Mouse (Mus musculus) intestine, embryonic 14.5 days (tissue): ENCODE measurements around the gene Slc35d3. TPM values are rescaled to one million over a fixed set of nuclear protein-coding genes. Genes with fewer than 3 reads are reported as not detected.
A peak's percentile ranks its signal among the peaks of the same experiment; 100 is the strongest.

Experiments used
- ATAC-seq: fragments of 200-750 bp; cut with Nextera tagmentation; replicated peaks from 2 replicates; pipeline ENCODE4 v1.8.0; 2017; ENCODE audit warnings: low read depth, moderate number of reproducible peaks, moderate TSS enrichment, moderate library complexity; ENCODE audit not compliant: low FRiP score, low TSS enrichment
- DNase-seq: peaks from one replicate; pipeline ENCODE4 v3.0.0-alpha.2; 2018; ENCODE audit warnings: low spot score
- H3K27ac ChIP-seq: fragments of 300-500 bp; sonication (generic); 2 replicates; pipeline ENCODE4 v1.5.1; 2014; ENCODE audit warnings: low read depth, mild to moderate bottlenecking, control low read depth
- H3K27me3 ChIP-seq: fragments of 300-500 bp; sonication (generic); replicated peaks from 2 replicates; pipeline ENCODE4 v1.6.1; 2014; ENCODE audit warnings: low read length, control low read depth; ENCODE audit not compliant: control insufficient read depth, insufficient read depth
- H3K36me3 ChIP-seq: fragments of 300-500 bp; sonication (generic); 2 replicates; pipeline ENCODE4 v1.6.1; 2014; ENCODE audit warnings: low read length, control low read depth; ENCODE audit not compliant: control insufficient read depth, insufficient read depth
- H3K4me1 ChIP-seq: fragments of 300-500 bp; sonication (generic); replicated peaks from 2 replicates; pipeline ENCODE4 v1.6.1; 2014; ENCODE audit warnings: low read length, control low read depth, mixed read lengths; ENCODE audit not compliant: control insufficient read depth, insufficient read depth
- H3K4me2 ChIP-seq: fragments of 300-500 bp; sonication (generic); 2 replicates; pipeline ENCODE4 v1.6.1; 2014; ENCODE audit warnings: low read length
- H3K4me3 ChIP-seq: fragments of 300-500 bp; sonication (generic); 2 replicates; pipeline ENCODE4 v1.5.1; 2014; ENCODE audit warnings: low read depth, low read length, control low read depth, mixed read lengths
- H3K9ac ChIP-seq: fragments of 300-500 bp; sonication (generic); 2 replicates; pipeline ENCODE4 v1.6.1; 2014; ENCODE audit warnings: mild to moderate bottlenecking, low read length
- H3K9me3 ChIP-seq: fragments of 300-500 bp; sonication (generic); 2 replicates; pipeline ENCODE4 v1.6.1; 2016; ENCODE audit warnings: low read length, control low read depth; ENCODE audit not compliant: control insufficient read depth
- WGBS: fragments of 180-500 bp; shearing (Covaris S2); extraction: QIAGEN DNeasy Blood & Tissue Kit; methylation state at CpG from one replicate; pipeline ENCODE4 v1.1.7; 2014; 5-methylcytosine and 5-hydroxymethylcytosine counted together
- polyA plus RNA-seq: library from polyadenylated mRNA; unstranded; fragments of >200 nt; fragmentation: Nextera tagmentation; extraction: Ambion mirVana; gene quantifications from 2 replicates; pipeline ENCODE4 v1.2.1, GENCODE M21; 2014

Gene Slc35d3
- polyA plus RNA-seq, 1 experiment from 2014 or later: 0.65 TPM

DNA sequence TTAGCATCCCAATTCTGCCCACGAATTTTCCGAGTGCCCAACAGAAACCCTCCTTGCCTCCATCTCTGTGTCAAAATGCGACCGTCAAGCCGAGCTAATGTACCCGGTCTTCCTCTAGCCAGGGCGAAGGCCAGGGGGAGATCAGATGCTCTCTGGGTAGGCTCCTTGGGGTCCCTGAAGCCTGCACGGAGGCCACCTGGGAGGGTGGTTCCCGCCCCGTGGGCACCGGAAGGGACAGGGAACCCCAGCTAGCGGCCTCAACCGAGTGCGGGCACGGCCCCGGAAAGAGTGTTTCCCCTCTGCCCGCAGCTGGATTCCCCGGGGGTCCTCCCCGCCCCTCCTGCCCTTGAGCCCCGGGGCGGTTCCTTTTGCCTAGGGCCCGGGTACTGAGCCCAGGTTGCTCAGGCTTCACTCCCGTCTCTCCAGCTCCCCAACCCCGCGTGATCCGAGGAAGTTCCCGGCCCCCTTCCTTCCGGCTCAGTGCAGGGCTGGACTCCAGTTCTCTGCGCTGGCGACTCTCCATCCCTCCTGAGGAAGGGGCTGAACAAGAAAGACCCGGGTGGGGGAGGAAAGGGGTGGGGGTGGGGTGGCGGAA lies 1.4 kb downstream of the Slc35d3 start:
- Histone ChIP-seq H3K4me1 (peaks cover 8% of the 10 kb centered on the region), H3K9ac (peak overlapping the region; percentile 37), H3K9me3 (no peaks in the 10 kb centered on the region), H3K36me3 (no peaks in the 10 kb centered on the region), H3K27ac (no peak overlapping the region), H3K4me3 (peak overlapping the region; percentile 51), H3K4me2 (peak overlapping the region; percentile 99), H3K27me3 (peaks cover 63% of the 10 kb centered on the region)
- WGBS: under 1% methylated on average over 30 of the region's 32 CpGs
- DNase-seq (peak; percentile 79), ATAC-seq (no peak; the same call in 1 of the 2 replicates)

DNA sequence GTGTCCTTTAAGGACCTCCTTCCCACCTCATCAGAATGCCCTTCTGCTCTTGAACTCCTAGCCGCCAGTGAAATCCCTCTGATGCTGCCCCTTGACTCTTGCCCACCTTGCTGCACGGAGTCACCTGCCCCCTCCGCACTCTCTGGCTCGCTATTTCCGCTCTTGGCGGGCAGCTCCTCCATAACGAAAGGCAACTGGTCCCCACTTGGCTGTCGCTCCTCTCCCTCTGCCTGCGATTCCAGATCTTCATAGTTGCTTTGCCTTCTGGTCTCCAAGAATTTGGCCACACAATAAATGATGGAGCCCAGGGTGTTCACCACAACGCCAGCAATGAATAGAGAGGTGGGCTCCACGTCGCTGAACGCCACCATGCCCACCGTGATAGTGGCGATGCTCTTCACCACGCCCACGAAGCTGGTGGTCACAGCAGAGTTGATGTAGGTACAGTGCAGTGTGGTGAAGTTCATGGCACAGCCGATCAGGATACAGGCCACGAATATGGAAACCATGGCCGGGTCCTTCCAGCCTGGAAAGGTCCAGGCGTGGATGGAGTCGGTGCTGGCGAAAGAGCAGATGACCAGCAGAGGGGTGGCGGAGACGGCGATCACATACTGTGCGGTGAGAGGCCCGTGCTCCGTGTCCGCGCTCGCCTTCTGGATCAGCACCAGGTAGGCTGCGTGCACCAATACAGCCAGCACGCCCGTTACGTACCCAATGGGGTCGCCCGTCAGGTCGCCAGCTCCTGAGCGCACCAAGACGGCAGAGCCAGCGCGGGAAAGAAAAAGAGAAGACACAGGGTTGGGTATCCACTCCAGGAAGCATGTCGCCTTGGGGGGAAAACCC lies 2.1 kb downstream of the Slc35d3 start:
- H3K27ac ChIP-seq: no peak overlapping the region
- H3K9ac ChIP-seq: no peak overlapping the region
- H3K4me3 ChIP-seq: peak overlapping the region; percentile 51
- H3K4me2 ChIP-seq: peak overlapping the region; percentile 99
- no peaks in the 10 kb centered on the region for H3K36me3 ChIP-seq
- ATAC-seq (0 out of 2 replicates have a peak, but pooled peaks have one; percentile 19), DNase-seq (peak; percentile 65)
- H3K9me3 ChIP-seq: no peaks in the 10 kb centered on the region
- peaks cover 8% of the 10 kb centered on the region for H3K4me1 ChIP-seq
- WGBS: 6% methylated on average over 44 of the region's 44 CpGs
- peaks cover 59% of the 10 kb centered on the region for H3K27me3 ChIP-seq

DNA sequence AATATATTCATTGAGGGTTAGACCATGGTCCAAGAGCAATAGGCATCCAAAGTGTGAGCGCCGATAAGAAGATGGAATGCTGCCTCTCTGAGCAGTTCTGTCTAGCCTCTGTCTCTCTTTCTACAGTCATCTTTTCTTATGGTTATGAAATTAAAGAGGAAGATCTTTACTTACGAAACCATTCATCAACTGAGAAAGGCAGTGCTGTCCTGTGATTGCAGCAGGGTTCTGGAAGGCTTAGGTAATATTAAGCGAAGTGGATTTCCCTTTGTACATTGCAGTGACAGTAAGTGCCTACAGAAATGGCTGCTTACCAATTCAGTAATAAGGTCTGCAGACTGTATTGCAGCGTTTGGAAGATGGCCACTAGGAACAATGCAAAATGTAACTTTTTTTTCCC lies 11.4 kb downstream of the Slc35d3 start:
- 88% methylated on average over 5 of the region's 5 CpGs for WGBS
- no peaks in the 10 kb centered on the region for H3K4me1 ChIP-seq

DNA sequence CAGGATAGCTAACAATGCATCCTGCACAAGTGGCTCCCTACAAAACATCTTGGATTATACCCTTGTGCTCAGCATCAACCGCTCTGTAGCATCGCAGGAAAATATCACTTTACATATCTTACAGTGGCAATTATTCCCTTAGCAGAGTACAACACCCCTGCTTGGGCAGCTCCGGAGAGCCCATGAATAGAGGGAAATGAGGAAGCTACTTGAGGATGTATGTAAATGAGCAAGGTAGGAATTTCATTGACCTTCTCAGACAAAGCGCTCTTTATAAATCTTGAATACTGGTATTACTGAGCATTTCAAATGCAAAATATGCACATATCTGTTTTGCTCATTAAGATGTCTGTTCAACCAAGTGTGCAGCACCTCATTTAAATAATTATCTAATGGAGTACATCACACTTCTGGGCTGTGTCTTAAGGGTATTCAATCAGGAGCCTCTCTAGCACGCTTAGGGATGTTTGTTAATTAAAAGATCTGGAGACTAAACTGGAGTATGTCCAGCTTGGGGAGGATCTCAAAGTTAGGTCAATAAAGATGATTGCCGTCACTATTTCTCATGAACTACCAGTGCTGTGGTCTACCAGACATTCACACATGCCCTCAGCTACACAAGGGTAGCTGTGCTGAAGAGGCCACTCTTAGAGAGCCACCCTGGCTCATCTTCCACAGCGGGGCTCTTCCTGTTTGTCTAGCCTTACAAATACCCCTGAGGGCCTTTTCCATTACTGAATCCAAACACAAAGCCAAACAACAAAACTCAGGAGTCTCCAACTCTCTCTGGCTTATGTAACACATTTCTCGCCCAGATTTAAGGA lies 15.2 kb downstream of the Slc35d3 start:
- Histone ChIP-seq H3K4me3 (no peak overlapping the region), H3K27ac (no peak overlapping the region), H3K36me3 (no peaks in the 10 kb centered on the region), H3K4me2 (no peak overlapping the region), H3K9ac (no peak overlapping the region), H3K9me3 (no peaks in the 10 kb centered on the region), H3K4me1 (no peaks in the 10 kb centered on the region), H3K27me3 (no peaks in the 10 kb centered on the region)
- DNase-seq (no peak), ATAC-seq (no peak)
- WGBS: 79% methylated on average over 8 of the region's 8 CpGs

More for the DNA sequence above, 11.4 kb downstream of the Slc35d3 start:
- Histone ChIP-seq H3K27ac (no peak overlapping the region), H3K36me3 (no peaks in the 10 kb centered on the region), H3K27me3 (no peaks in the 10 kb centered on the region), H3K9ac (no peak overlapping the region), H3K4me2 (no peak overlapping the region), H3K9me3 (no peaks in the 10 kb centered on the region), H3K4me3 (no peak overlapping the region)
- ATAC-seq (no peak), DNase-seq (no peak)

DNA sequence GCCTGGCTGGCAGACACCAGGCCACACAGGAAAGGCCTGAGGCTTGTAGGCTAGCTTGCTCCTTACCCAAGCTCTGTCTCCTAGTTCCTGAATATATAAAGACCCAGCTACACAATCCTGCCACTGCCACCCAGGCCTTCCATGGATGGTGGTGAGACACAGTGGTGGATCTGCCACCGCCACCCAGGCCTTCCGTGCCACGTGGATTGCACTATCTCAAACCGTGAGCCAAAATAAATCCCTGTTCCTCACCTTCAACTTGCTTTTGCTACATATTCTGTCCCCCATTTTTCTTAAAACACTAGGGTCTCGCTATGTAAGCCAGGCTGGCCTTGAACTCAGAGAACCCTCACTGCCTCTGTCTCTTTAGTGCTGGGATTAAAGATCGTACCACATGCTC lies 17.0 kb downstream of the Slc35d3 start:
- H3K9ac ChIP-seq: no peak overlapping the region
- H3K27ac ChIP-seq: no peak overlapping the region
- WGBS: 92% methylated on average over 6 of the region's 6 CpGs
- H3K4me3 ChIP-seq: no peak overlapping the region
- no peaks in the 10 kb centered on the region for H3K27me3 ChIP-seq
- no peaks in the 10 kb centered on the region for H3K9me3 ChIP-seq
- ATAC-seq: no peak
- H3K4me1 ChIP-seq: no peaks in the 10 kb centered on the region
- no peak for DNase-seq
- no peak overlapping the region for H3K4me2 ChIP-seq
- no peaks in the 10 kb centered on the region for H3K36me3 ChIP-seq

DNA sequence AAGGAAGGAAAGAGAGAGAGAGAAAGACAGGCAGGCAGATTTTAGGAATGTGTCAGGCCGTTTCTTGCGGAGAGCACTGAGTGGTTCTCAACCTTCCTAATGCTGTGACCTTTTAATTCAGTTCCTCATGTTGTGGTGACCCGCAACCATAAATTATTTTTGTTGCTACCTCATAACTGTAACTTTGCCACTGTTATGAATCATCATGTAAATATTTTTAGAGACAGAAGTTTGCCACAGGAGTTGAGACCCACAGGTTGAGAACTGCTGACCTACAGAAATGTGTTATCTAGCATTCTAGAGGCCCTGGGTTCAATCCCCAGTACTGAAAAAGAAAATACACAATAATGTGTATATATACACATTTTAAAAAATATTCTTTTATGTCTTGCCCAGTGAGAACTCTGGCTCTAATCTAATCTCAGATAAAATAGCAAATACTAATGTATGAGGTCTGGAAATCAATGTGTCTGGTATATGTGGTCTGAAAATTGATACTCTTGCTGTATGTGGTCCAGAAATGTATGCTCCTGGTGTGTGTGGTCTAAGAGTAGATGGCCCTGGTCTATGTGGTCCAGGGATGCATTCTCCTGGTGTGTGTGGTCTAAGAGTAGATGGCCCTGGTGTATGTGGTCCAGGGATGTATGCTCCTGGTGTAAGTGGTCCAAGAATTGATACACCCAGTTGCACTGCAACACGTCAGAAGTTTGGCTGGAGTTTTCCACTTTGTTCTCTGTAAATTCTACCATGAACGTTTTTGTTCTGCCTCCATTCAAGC lies 20.0 kb downstream of the Slc35d3 start:
- DNase-seq (no peak), ATAC-seq (no peak)
- no peak overlapping the region for H3K4me2 ChIP-seq
- H3K27me3 ChIP-seq: no peaks in the 10 kb centered on the region
- H3K4me3 ChIP-seq: no peak overlapping the region
- H3K4me1 ChIP-seq: no peaks in the 10 kb centered on the region
- H3K9me3 ChIP-seq: no peaks in the 10 kb centered on the region
- no peak overlapping the region for H3K27ac ChIP-seq
- WGBS: 72% methylated on average over 5 of the region's 5 CpGs
- no peak overlapping the region for H3K9ac ChIP-seq
- no peaks in the 10 kb centered on the region for H3K36me3 ChIP-seq

DNA sequence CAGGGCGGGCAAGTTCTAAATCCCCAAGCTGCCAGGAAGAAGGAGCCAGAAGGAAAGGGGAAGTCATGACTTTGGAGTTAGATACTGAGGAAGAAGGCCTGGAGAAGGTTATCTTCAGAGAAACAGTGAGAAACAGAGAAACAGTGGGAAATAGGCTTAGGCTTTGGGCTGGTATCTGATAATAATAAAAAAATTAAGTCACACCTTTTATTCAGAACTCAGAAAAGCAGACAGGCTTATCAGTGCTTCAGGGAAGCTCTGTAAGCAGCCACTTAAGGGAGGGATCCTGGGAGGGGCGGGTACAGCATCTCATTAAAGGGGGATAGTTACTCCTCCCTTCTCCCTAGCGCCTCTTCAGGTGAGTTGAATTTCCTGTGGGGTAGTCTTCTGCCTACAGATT lies 30.3 kb downstream of the Slc35d3 start:
- DNase-seq (no peak), ATAC-seq (no peak)
- no peaks in the 10 kb centered on the region for H3K36me3 ChIP-seq
- WGBS: 58% methylated on average over 3 of the region's 3 CpGs
- H3K4me2 ChIP-seq: no peak overlapping the region
- H3K9ac ChIP-seq: no peak overlapping the region
- no peaks in the 10 kb centered on the region for H3K4me1 ChIP-seq
- no peaks in the 10 kb centered on the region for H3K27me3 ChIP-seq
- no peak overlapping the region for H3K4me3 ChIP-seq
- H3K9me3 ChIP-seq: no peaks in the 10 kb centered on the region
- H3K27ac ChIP-seq: no peak overlapping the region

DNA sequence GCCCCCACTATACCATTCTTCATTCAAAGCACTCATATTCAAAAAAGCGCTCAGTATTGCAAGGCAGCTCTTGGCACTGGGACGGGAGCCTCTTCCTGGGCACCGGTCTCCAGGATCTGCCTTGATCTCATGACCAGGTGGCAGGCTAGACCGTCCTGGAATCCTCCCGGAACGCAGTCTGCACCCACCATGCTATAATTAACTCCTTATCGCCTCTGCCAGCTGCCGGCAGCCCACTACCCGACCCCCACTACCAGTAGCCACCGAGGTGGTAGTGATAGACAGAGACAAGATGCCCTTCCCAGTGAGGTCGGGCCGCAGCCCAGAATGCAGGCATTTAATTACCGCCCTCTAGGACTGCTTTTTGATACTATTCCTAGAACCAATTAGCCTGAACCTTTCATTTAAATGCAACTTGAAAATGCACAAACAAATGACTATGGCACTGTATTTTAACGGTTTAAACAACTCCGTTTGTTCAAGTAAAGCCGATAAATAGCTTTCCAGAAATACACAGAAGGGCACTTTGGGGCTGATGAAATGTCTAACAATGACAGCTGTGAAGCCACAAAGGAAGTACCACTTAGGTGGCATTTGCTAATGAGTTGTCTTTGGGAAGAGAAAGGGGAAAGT lies 32.4 kb downstream of the Slc35d3 start:
- no peaks in the 10 kb centered on the region for H3K9me3 ChIP-seq
- no peak for DNase-seq
- no peaks in the 10 kb centered on the region for H3K27me3 ChIP-seq
- H3K27ac ChIP-seq: no peak overlapping the region
- no peak overlapping the region for H3K4me2 ChIP-seq
- no peak for ATAC-seq
- no peak overlapping the region for H3K4me3 ChIP-seq
- H3K36me3 ChIP-seq: no peaks in the 10 kb centered on the region
- WGBS: 55% methylated on average over 16 of the region's 16 CpGs
- no peak overlapping the region for H3K9ac ChIP-seq
- H3K4me1 ChIP-seq: no peaks in the 10 kb centered on the region
